Mouse (Mus musculus) bone marrow, adult 2 months (tissue): ENCODE data around the gene Neu3. TPM values are rescaled to one million over a fixed set of nuclear protein-coding genes. Genes with fewer than 3 reads are reported as not detected.

Experiments
- H3K27ac ChIP-seq: fragments of 200-500 bp; 2 replicates; pipeline ENCODE4 v1.5.1; 2012; ENCODE audit warnings: low read depth, mild to moderate bottlenecking, control low read depth, inconsistent platforms, low read length; ENCODE audit not compliant: control insufficient read depth, poor library complexity, insufficient read depth
- H3K4me1 ChIP-seq: fragments of 200-500 bp; 2 replicates; pipeline ENCODE4 v1.6.1; 2011; ENCODE audit warnings: low read length; ENCODE audit not compliant: control insufficient read depth, insufficient read depth
- H3K4me3 ChIP-seq: fragments of 200-500 bp; replicated peaks from 2 replicates; pipeline ENCODE3; 2011; ENCODE audit warnings: mild to moderate bottlenecking, low read depth, low read length, control low read depth; ENCODE audit not compliant: control insufficient read depth
- CTCF ChIP-seq: fragments of 200-500 bp; IDR thresholded peaks from 2 replicates; pipeline ENCODE4 v1.5.1; 2011; ENCODE audit warnings: low read length, control low read depth; ENCODE audit not compliant: control insufficient read depth, insufficient read depth
- POLR2A ChIP-seq: fragments of 200-500 bp; IDR thresholded peaks from 2 replicates; pipeline ENCODE4 v1.6.1; 2011; ENCODE audit warnings: low read depth, mild to moderate bottlenecking, control low read depth, low read length, borderline replicate concordance; ENCODE audit not compliant: control insufficient read depth
- WGBS: fragments of 180-500 bp; shearing (Covaris S2); methylation state at CpG from one replicate; pipeline ENCODE4 v1.1.7; 2018; 5-methylcytosine and 5-hydroxymethylcytosine counted together
- polyA plus RNA-seq: library from polyadenylated mRNA; stranded (reverse); fragments of >200 nt; gene quantifications from 2 replicates; pipeline ENCODE4 v1.2.4, GENCODE M21; 2011; ENCODE audit warnings: low replicate concordance; ENCODE audit not compliant: missing spikeins, insufficient read depth, insufficient read length

The Neu3 gene
- polyA plus RNA-seq, 1 experiment, result 4.5 TPM

DNA sequence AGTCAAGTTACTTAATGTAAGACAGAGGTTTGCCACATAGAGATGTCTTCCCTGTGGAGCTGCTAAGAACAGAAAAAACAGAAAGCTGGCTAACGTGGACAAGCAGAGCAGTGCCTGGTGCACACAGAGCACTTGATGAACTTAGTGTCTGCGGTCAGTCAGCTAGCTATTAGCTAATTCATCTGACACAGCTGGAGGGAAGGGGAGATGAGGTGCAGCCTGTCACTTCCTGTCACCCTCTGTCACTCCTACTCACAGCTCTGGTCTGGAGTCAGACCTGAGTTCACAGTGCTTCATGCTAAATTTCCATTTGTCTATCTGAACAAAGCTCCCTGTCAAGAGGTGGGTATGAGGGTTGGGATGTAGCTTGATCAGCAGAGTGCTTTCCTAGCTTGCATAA lies 34.1 kb downstream of the Neu3 start:
- WGBS, result 49% methylated on average over 2 of the region's 2 CpGs

DNA sequence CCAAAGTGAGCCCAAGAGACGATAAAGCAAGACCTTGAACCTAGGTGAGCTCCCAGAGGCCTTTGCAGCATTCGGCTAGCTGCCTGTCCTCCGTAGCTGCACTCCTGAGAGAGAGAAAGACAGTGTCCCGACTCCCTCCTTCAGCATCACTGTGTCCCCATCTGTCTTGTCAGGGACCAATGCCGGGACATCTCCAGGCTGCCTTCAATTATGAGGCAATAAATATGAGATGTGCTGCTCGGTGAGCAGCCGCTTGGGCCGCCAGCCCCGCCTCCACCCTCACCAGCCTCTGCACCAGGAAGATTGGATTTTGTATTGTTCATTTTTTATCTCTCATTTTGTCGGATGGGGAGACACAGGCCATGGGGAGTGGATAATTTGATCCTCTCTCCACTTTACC lies 37.4 kb downstream of the Neu3 start:
- no peak overlapping the region for H3K4me3 ChIP-seq
- no peak overlapping the region for H3K27ac ChIP-seq
- 79% methylated on average over 10 of the region's 10 CpGs for WGBS
- no peaks in the 10 kb centered on the region; the same call in 1 of the 2 replicates for H3K4me1 ChIP-seq
- TF ChIP-seq POLR2A (no peak), CTCF (no peak)

More for the DNA sequence above, 34.1 kb downstream of the Neu3 start:
- TF ChIP-seq CTCF (no peak), POLR2A (no peak)
- H3K4me3 ChIP-seq, result no peak overlapping the region
- H3K4me1 ChIP-seq, result no peaks in the 10 kb centered on the region; the same call in 1 of the 2 replicates
- H3K27ac ChIP-seq, result no peak overlapping the region

DNA sequence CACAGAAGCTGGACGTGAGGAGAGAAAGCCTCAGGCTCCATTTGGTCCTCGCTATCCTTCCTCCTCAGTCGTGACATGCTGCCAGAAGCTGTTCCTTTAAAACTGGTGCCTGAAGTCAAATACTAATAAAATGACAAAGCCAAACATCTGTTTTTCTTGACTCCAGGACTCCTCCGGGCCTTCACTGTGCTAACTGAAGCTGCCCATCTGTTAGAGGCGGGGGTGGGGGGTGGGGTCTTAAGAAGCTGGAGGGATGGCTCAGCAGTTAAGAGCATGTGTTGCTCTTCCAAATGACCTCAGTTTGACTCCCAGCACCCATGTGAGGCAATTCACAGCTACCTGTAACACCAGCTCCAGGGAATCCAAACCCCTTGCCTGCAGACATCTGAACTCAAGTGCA lies 39.7 kb downstream of the Neu3 start:
- Histone ChIP-seq H3K27ac (no peak overlapping the region), H3K4me3 (no peak overlapping the region), H3K4me1 (no peaks in the 10 kb centered on the region)
- WGBS, result 73% methylated on average over 5 of the region's 5 CpGs
- no peak for TF ChIP-seq POLR2A
- TF ChIP-seq CTCF, result no peak

DNA sequence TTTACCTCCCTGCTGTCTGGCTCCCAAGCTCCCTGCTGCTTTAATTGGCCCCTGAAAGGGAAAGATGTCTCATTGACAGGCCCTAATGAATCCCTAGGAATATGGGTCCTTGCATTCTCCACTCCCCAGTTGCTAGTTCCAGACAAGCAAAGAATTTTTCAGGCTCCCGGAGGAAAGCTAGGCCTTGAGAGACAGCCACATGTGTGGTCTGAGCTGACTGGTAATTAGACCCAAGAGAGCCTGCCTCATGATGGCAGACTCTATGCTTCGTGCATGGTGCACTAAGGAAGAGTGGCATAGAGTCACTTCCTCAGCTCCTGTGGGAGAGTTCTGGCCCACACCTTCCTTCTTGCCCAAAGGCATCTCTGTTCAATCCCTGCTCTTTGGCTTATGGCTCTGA lies 40.3 kb downstream of the Neu3 start:
- H3K4me1 ChIP-seq, result no peaks in the 10 kb centered on the region
- no peak for TF ChIP-seq CTCF
- no peak for TF ChIP-seq POLR2A
- whole genome bisulfite sequencing, result 74% methylated on average over 2 of the region's 2 CpGs
- no peak overlapping the region for H3K27ac ChIP-seq
- no peak overlapping the region for H3K4me3 ChIP-seq

DNA sequence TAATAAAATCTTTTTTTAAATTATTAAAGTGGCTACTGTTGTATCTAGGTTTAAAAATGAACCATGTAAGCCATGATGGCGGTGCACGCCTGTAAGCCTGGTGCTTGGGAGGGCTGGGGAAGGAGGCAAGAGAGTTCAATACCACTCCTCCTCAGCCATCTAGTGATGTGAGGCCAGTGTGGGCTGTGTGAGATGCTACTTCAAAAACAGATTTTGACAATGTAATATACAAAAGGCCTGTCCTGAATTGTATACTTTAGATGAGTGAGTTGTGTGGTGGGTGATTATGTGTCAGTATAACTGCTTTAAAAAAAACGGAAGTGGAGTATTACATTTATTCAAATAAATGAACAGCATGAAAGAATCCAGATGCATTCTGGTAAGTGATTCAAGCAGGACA lies 41.4 kb downstream of the Neu3 start:
- TF ChIP-seq CTCF, result no peak
- no peak for TF ChIP-seq POLR2A
- 93% methylated on average over 3 of the region's 3 CpGs for WGBS
- H3K4me1 ChIP-seq, result no peaks in the 10 kb centered on the region
- no peak overlapping the region for H3K27ac ChIP-seq
- no peak overlapping the region for H3K4me3 ChIP-seq

DNA sequence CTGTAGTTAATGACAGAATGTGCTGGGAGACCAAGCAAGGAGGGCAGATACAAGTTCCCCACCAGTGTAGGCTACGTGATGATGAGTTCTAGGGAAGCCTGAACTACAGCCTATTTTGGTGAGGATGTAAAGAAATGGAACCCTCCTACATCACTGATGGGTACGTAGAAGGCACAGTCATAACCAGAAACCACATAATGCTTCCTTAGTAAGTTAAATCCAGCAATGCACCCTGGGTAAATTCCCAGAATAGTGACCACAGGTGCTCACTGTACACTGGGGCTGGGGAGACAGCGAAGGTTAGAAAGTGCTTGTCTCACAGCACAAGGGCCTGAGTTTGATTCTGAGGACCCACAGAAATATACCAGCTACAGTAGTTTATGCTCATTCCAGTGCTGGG lies 42.7 kb downstream of the Neu3 start:
- H3K4me1 ChIP-seq, result peaks cover 2% of the 10 kb centered on the region
- H3K27ac ChIP-seq, result no peak overlapping the region
- WGBS, result 53% methylated on average over 3 of the region's 3 CpGs
- no peak overlapping the region for H3K4me3 ChIP-seq
- TF ChIP-seq POLR2A, result no peak
- no peak for TF ChIP-seq CTCF

DNA sequence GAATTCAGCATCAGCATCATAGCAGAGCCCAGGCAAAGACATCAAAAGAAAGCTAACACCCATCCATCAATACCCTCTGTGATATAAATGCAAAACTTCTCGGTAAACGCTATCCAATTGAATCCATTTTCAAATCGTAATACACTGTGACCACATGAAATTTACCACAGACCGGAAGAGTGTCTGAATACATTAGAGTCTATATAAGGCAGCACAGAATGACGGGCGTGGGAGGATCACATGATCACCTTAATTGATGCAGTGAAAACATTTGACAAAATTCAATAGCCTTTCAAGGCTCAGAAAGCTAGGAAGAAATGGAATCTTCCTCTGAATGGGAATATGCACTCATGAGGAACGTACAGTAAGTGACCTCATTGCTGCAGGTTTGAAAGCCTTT lies 44.8 kb downstream of the Neu3 start:
- no peak for TF ChIP-seq POLR2A
- no peak for TF ChIP-seq CTCF
- WGBS, result 85% methylated on average over 7 of the region's 7 CpGs
- no peak overlapping the region for H3K4me3 ChIP-seq
- peaks cover 2% of the 10 kb centered on the region for H3K4me1 ChIP-seq
- H3K27ac ChIP-seq, result no peak overlapping the region

DNA sequence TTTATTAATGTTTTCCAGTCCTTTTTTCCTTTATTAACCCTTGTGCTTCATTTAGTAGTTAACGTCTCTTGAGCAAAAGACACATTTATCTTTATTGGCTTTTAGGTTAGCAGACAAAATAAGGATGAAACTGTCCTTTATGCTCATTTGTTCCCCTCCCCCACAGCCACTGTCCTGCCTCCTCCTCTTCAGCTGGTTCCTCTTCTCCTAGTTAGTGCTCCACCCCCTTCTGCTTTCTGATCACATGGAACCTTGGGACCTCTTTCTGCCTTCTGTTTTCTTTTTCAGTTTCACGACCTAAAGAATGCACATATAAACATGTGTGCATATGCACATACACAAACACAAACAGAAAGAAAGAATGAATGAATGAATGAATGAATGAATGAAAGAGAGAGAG lies 46.3 kb downstream of the Neu3 start:
- Histone ChIP-seq H3K4me1 (peaks cover 2% of the 10 kb centered on the region), H3K27ac (no peak overlapping the region), H3K4me3 (no peak overlapping the region)
- WGBS, result 35% methylated on average over 2 of the region's 2 CpGs
- TF ChIP-seq CTCF (no peak), POLR2A (no peak)

DNA sequence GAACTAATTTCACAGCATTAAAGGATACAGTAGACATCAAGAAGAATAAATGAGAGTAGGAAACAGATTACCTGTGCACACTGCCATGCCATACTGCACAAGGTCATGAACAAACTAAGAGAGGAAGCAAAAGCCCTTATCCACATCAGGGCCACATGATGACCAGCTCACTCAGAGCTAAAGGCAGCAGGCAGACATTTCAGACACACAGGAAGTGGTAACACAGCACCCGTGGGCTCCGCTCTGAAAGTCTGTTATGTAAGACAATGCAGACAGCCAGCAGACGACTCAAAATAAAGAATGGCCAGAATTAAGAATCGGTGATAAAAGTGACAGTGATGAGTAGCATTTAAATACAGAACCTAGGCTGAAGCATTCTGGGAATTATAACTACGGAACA lies 46.8 kb downstream of the Neu3 start:
- peaks cover 2% of the 10 kb centered on the region for H3K4me1 ChIP-seq
- no peak overlapping the region for H3K4me3 ChIP-seq
- no peak for TF ChIP-seq CTCF
- TF ChIP-seq POLR2A, result no peak
- WGBS, result 18% methylated on average over 5 of the region's 5 CpGs
- no peak overlapping the region for H3K27ac ChIP-seq
